Mouse (Mus musculus) olfactory bulb, adult 2 months (tissue): ENCODE results near the gene Car10. TPM values are rescaled to one million over a fixed set of nuclear protein-coding genes. Genes with fewer than 3 reads are reported as not detected.

Source experiments
- H3K27ac ChIP-seq: fragments of 200-500 bp; 2 replicates; pipeline ENCODE4 v1.5.1; 2012; ENCODE audit warnings: low read depth, low read length; ENCODE audit not compliant: insufficient read depth
- H3K4me1 ChIP-seq: fragments of 200-500 bp; 2 replicates; pipeline ENCODE4 v1.6.1; 2012; ENCODE audit warnings: low read length; ENCODE audit not compliant: control insufficient read depth, insufficient read depth
- H3K4me3 ChIP-seq: fragments of 200-500 bp; 2 replicates; pipeline ENCODE4 v1.5.1; 2012; ENCODE audit warnings: mild to moderate bottlenecking, low read depth, low read length, moderate library complexity; ENCODE audit not compliant: insufficient read depth
- CTCF ChIP-seq: fragments of 200-500 bp; IDR thresholded peaks from 2 replicates; pipeline ENCODE4 v1.5.1; 2012; ENCODE audit warnings: low read depth, mild to moderate bottlenecking, low read length, moderate library complexity; ENCODE audit not compliant: insufficient read depth
- POLR2A ChIP-seq: fragments of 200-500 bp; IDR thresholded peaks from 2 replicates; pipeline ENCODE4 v1.6.1; 2012; ENCODE audit warnings: mild to moderate bottlenecking, low read depth, low read length, moderate library complexity; ENCODE audit not compliant: insufficient read depth
- WGBS: fragments of 180-500 bp; shearing (Covaris S2); methylation state at CpG from one replicate; pipeline ENCODE4 v1.1.7; 2018; 5-methylcytosine and 5-hydroxymethylcytosine counted together
- polyA plus RNA-seq: library from polyadenylated mRNA; stranded (reverse); fragments of >200 nt; gene quantifications from 2 replicates; pipeline ENCODE4 v1.2.4, GENCODE M21; 2012; ENCODE audit warnings: low replicate concordance; ENCODE audit not compliant: missing spikeins, insufficient read depth, insufficient read length

Car10 gene
- polyA plus RNA-seq, 1 experiment, result not detected

- Histone ChIP-seq H3K4me3 (no peak overlapping the region), H3K4me1 (no peaks in the 10 kb centered on the region), H3K27ac (no peak overlapping the region)
- no peak for TF ChIP-seq POLR2A
- TF ChIP-seq CTCF, result no peak
- WGBS, result 94% methylated on average over 3 of the region's 3 CpGs
Observed at GRCm38 (mm10) chr11:93200046-93200445, 102.2 kb downstream of the Car10 start.

- TF ChIP-seq POLR2A (no peak), CTCF (no peak)
- no peaks in the 10 kb centered on the region for H3K4me1 ChIP-seq
- no peak overlapping the region for H3K27ac ChIP-seq
- no peak overlapping the region for H3K4me3 ChIP-seq
Observed at GRCm38 (mm10) chr11:93217457-93217856, 119.6 kb downstream of the Car10 start.

- H3K4me3 ChIP-seq, result no peak overlapping the region
- H3K27ac ChIP-seq, result no peak overlapping the region
- TF ChIP-seq POLR2A (no peak), CTCF (no peak)
- no peaks in the 10 kb centered on the region for H3K4me1 ChIP-seq
Observed at GRCm38 (mm10) chr11:93230057-93230456, 132.2 kb downstream of the Car10 start.

- WGBS, result 76% methylated on average over 6 of the region's 6 CpGs
- Histone ChIP-seq H3K27ac (no peak overlapping the region), H3K4me1 (no peaks in the 10 kb centered on the region), H3K4me3 (no peak overlapping the region)
- TF ChIP-seq POLR2A (no peak), CTCF (no peak)
Observed at GRCm38 (mm10) chr11:93249771-93250265, 152.0 kb downstream of the Car10 start.

DNA sequence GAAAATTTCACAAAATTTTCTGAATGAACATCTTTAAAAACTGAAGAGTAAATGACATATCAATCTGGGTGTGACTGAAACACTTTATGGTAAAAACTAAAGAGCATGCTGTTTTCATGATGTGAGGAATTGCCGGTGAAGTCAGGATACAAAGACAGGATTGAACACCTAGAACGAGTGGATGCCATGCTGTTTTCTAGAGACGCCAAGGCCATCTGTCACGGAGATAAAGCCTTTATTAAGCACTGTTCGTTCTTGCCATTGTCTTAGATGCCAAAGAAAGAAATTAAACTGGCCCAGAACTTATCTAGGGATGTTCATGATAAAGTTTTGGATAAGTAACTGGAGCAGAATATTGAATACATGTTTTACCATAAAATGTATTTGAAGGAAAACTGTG, 153.9 kb downstream of the Car10 start:
- no peak for TF ChIP-seq POLR2A
- TF ChIP-seq CTCF, result no peak
- Histone ChIP-seq H3K4me3 (no peak overlapping the region), H3K4me1 (no peaks in the 10 kb centered on the region), H3K27ac (no peak overlapping the region)
- 85% methylated on average over 5 of the region's 5 CpGs for WGBS

- TF ChIP-seq CTCF (no peak), POLR2A (no peak)
- H3K4me1 ChIP-seq, result no peaks in the 10 kb centered on the region
- H3K27ac ChIP-seq, result no peak overlapping the region
- H3K4me3 ChIP-seq, result no peak overlapping the region
- WGBS, result 83% methylated on average over 3 of the region's 3 CpGs
Observed at GRCm38 (mm10) chr11:93263979-93264378, 166.2 kb downstream of the Car10 start.

DNA sequence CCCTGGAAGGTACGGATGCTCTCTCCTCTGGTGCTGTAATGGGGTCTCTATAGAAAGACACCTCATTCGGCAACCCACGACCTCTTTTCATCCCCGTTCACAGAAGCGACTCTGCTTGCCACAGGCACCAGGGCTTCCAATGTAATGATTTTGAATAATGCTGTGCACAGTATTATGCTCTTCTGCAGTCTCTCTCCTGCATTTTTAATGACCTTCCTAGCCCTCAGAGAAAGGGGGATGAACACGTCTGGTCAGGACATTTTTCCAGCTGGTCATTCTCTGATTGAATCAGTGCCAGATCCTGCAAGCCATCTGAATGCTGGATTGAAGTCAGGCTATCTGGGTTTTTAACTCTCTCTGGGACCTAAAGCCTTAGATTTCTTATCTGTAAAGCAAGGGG, 174.2 kb downstream of the Car10 start:
- TF ChIP-seq CTCF (no peak), POLR2A (no peak)
- 70% methylated on average over 6 of the region's 6 CpGs for WGBS
- H3K27ac ChIP-seq, result no peak overlapping the region
- H3K4me3 ChIP-seq, result no peak overlapping the region
- no peaks in the 10 kb centered on the region for H3K4me1 ChIP-seq

- H3K27ac ChIP-seq, result no peak overlapping the region
- no peaks in the 10 kb centered on the region for H3K4me1 ChIP-seq
- no peak overlapping the region for H3K4me3 ChIP-seq
- 27% methylated on average over 6 of the region's 6 CpGs for WGBS
- TF ChIP-seq CTCF (no peak), POLR2A (no peak)
Observed at GRCm38 (mm10) chr11:93273906-93274305, 176.1 kb downstream of the Car10 start.

DNA sequence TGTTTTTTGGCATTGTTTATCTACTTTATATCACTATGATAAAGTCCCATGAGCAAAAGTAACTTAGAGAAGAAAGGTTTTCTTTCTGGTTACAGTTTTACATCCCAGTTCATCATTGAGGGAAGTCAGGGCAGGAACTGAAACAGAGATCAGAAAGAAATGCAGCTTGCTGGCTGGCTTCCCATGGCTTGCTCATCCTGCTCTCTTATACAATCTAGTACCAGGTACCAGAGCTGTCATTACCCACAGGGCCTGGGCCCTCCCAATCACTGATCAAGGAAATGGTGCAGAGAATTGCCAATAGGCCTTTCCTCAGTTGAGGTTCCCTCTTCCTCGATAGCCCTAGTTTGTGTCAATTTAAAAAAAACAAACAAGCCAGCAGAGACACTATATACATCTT, 195.8 kb downstream of the Car10 start:
- 84% methylated on average over 1 of the region's 1 CpGs for WGBS
- no peak for TF ChIP-seq POLR2A
- TF ChIP-seq CTCF, result no peak

DNA sequence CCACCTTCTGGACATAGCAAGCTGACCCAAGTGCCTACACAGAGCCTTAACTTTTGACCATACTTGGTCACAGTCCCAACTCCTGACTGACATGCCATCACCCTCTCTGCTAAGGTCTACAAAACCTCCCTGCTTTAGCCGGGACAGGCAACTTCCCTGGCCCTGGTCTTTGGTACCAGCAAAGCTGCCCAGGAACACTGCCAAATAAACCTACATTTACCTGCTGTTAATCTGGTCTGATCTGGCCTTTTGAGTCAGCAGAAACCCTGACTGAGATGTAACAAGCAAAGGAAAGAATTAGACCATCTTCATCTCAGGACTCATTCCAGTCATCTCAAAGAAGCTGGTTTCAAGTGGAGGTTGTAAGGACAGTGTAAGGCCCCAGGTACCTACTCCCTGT, 212.2 kb downstream of the Car10 start:
- no peak overlapping the region for H3K27ac ChIP-seq
- TF ChIP-seq CTCF, result no peak
- TF ChIP-seq POLR2A, result no peak
- no peak overlapping the region for H3K4me3 ChIP-seq
- 91% methylated on average over 1 of the region's 1 CpGs for WGBS
- H3K4me1 ChIP-seq, result no peaks in the 10 kb centered on the region

More for the DNA sequence above, 195.8 kb downstream of the Car10 start:
- Histone ChIP-seq H3K4me1 (no peaks in the 10 kb centered on the region), H3K4me3 (no peak overlapping the region), H3K27ac (no peak overlapping the region)

- 55% methylated on average over 3 of the region's 3 CpGs for WGBS
- Histone ChIP-seq H3K27ac (no peak overlapping the region), H3K4me3 (no peak overlapping the region), H3K4me1 (no peaks in the 10 kb centered on the region)
- no peak for TF ChIP-seq CTCF
- TF ChIP-seq POLR2A, result no peak
Observed at GRCm38 (mm10) chr11:93337756-93338155, 239.9 kb downstream of the Car10 start.
